Mouse (Mus musculus): Measurements from ENCODE around the gene Afap1l2. TPM values are rescaled to one million over a fixed set of nuclear protein-coding genes. Genes with fewer than 3 reads are reported as not detected.

The Afap1l2 gene
- polyA plus RNA-seq, 1 experiment: 15.2 TPM

DNA sequence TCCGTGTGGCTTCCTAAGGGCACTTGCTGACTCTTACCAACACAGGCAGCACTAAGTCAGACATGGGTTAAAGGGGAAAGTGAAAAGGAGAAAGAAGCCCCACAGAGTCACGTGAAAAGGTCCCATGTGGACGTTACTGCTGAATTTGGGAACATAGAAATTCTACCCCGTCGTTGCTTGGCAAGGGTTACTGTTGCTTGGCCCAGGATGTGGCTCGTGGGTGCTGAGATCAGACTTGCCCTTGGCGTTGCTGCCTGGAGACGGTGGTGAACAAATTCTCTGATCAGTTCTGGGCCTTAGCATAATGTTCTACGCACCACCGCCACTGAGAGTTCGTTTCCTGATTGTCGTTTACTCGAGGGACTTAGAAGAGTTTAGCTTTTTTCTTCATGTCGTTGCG, 28.8 kb upstream of the Afap1l2 start:
- Histone ChIP-seq H3K27me3 (ENCODE audit: control insufficient read depth, insufficient read depth, insufficient read length) (no peaks in the 10 kb centered on the region), H3ac (ENCODE audit: control insufficient read depth, insufficient read length) (no peak overlapping the region), H3K4me2 (ENCODE audit: low read depth) (no peak overlapping the region), H3K79me2 (ENCODE audit: control insufficient read depth, insufficient read depth) (no peaks in the 10 kb centered on the region), H3K4me3 (no peak overlapping the region), H3K36me3 (ENCODE audit: control insufficient read depth, insufficient read depth) (peaks cover 26% of the 10 kb centered on the region)
- TF ChIP-seq TCF3 (IDR thresholded peaks at IDR 0.05; ENCODE audit: insufficient read length, low read depth): no peak
- no peak for TF ChIP-seq MYOG (IDR thresholded peaks at IDR 0.05; ENCODE audit: control insufficient read depth in 1 of 3, insufficient read depth in 1 of 3, insufficient read length in 2 of 3, low read depth in 2 of 3)
- no peak for TF ChIP-seq MYOD1 (IDR thresholded peaks at IDR 0.05; ENCODE audit: control insufficient read depth in 1 of 3, insufficient read length in 2 of 3, low read depth in 2 of 3)
- no peak for TF ChIP-seq REST (IDR thresholded peaks at IDR 0.05; ENCODE audit: insufficient read depth, insufficient read length)

DNA sequence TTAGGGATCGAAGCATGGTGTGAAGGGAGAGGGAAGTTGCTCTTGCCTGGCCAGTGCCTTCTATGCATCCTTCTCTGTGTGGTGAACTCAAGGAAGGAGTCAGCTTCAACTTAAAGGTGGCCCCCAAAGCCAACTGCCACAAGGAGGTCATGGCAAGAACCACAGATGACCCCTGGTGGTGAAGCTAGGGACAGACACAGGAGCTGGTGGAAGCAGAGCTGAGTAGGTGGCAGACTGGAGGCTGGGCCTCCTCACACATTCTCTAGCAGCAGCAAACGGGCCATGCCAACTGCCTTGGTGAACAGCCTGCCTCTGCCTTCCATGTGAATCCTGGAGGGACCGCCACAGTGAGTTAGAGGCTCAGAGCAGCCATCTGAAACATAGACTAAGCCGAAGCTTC, 23.6 kb upstream of the Afap1l2 start:
- peaks cover 7% of the 10 kb centered on the region for H3K36me3 ChIP-seq (ENCODE audit: control insufficient read depth, insufficient read depth)
- no peak overlapping the region for H3K4me3 ChIP-seq
- H3K79me2 ChIP-seq (ENCODE audit: control insufficient read depth, insufficient read depth): no peaks in the 10 kb centered on the region
- H3K27me3 ChIP-seq (ENCODE audit: control insufficient read depth, insufficient read depth, insufficient read length): no peaks in the 10 kb centered on the region
- no peak overlapping the region for H3ac ChIP-seq (ENCODE audit: control insufficient read depth, insufficient read length)
- TF ChIP-seq TCF12 (IDR thresholded peaks at IDR 0.05; ENCODE audit: insufficient read depth, poor library complexity, severe bottlenecking): no peak
- peak; percentile 12 for TF ChIP-seq POLR2AphosphoS2 (IDR thresholded peaks at IDR 0.05; ENCODE audit: insufficient read length, low read depth)
- no peak for TF ChIP-seq SRF (IDR thresholded peaks at IDR 0.05; ENCODE audit: control insufficient read depth, insufficient read length, low read depth)
- no peak for TF ChIP-seq CEBPB (IDR thresholded peaks at IDR 0.05; ENCODE audit: insufficient read depth, poor library complexity, severe bottlenecking)
- no peak for TF ChIP-seq MYOG (IDR thresholded peaks at IDR 0.05; ENCODE audit: control insufficient read depth in 1 of 3, insufficient read depth in 1 of 3, insufficient read length in 2 of 3, low read depth in 2 of 3)
- TF ChIP-seq USF1 (IDR thresholded peaks at IDR 0.05; ENCODE audit: low read depth): no peak
- TF ChIP-seq E2F4 (IDR thresholded peaks at IDR 0.05; ENCODE audit: insufficient read depth): no peak
- TF ChIP-seq MAX (IDR thresholded peaks at IDR 0.05; ENCODE audit: low read depth): no peak
- H3K4me2 ChIP-seq (ENCODE audit: low read depth): no peak overlapping the region

- H3K36me3 ChIP-seq (ENCODE audit: control insufficient read depth, insufficient read depth): peaks cover 6% of the 10 kb centered on the region
- H3K27me3 ChIP-seq (ENCODE audit: control insufficient read depth, insufficient read depth, insufficient read length): no peaks in the 10 kb centered on the region
- no peaks in the 10 kb centered on the region for H3K79me2 ChIP-seq (ENCODE audit: control insufficient read depth, insufficient read depth)
- H3ac ChIP-seq (ENCODE audit: control insufficient read depth, insufficient read length): no peak overlapping the region
- H3K4me2 ChIP-seq (ENCODE audit: low read depth): no peak overlapping the region
- no peak overlapping the region for H3K4me3 ChIP-seq
- TF ChIP-seq E2F4 (IDR thresholded peaks at IDR 0.05; ENCODE audit: insufficient read depth) (no peak), POLR2A (IDR thresholded peaks at IDR 0.05; ENCODE audit: insufficient read length, low read depth) (no peak), REST (IDR thresholded peaks at IDR 0.05; ENCODE audit: insufficient read depth, insufficient read length) (no peak), USF1 (IDR thresholded peaks at IDR 0.05; ENCODE audit: low read depth) (no peak), POLR2AphosphoS2 (IDR thresholded peaks at IDR 0.05; ENCODE audit: insufficient read length, low read depth) (no peak), MAX (IDR thresholded peaks at IDR 0.05; ENCODE audit: low read depth) (no peak), MYOG (IDR thresholded peaks at IDR 0.05; ENCODE audit: control insufficient read depth in 1 of 3, insufficient read depth in 1 of 3, insufficient read length in 2 of 3, low read depth in 2 of 3) (no peak), SRF (IDR thresholded peaks at IDR 0.05; ENCODE audit: control insufficient read depth, insufficient read length, low read depth) (no peak), CEBPB (IDR thresholded peaks at IDR 0.05; ENCODE audit: insufficient read depth, poor library complexity, severe bottlenecking) (no peak), TCF12 (IDR thresholded peaks at IDR 0.05; ENCODE audit: insufficient read depth, poor library complexity, severe bottlenecking) (no peak), MYOD1 (IDR thresholded peaks at IDR 0.05; ENCODE audit: control insufficient read depth in 1 of 3, insufficient read length in 2 of 3, low read depth in 2 of 3) (no peak)
Measured at GRCm38 (mm10) chr19:57029461-57029860, 21.4 kb upstream of the Afap1l2 start.

DNA sequence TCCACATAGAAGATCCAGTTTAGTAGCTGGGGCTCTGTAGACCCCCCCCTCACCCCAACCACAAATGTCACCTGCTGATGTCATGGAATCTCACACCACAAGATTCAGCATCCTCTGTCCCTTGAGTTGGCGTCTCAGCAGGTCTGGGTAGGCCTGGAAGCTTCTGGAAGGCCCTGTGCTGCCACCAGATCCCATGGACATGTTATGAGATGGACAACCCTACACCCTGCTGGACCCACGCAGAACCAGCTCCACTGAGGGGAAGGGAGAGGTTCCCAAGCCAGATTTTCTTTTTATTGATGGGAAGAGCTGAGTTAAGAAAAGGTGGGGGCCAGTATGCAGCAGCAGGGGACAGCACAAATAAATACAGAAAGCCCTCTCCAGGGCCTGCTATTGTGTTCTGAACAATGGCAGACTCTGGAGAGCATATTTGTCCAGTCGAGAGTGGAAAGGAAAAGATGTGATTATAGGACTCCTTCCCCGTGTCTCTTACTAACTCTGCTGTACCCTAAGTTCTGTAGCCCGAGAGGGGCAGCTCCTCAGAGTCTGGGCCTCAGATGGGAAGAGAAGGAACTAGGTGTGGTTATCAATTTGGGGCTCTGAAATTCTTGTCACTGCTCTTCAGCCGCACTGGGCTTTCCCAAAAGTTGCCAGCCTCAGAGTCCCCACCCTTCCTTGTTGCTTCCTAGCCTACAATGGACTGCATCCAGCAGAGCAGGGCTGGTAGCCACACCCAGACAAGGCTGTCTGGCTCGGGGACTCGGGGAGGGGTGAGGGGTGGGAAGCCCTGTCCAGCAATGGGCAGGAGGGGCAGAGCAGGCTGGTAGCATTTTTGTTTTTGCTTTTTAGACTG, 20.5 kb upstream of the Afap1l2 start:
- no peaks in the 10 kb centered on the region for H3K27me3 ChIP-seq (ENCODE audit: control insufficient read depth, insufficient read depth, insufficient read length)
- H3K36me3 ChIP-seq (ENCODE audit: control insufficient read depth, insufficient read depth): no peaks in the 10 kb centered on the region
- no peaks in the 10 kb centered on the region for H3K79me2 ChIP-seq (ENCODE audit: control insufficient read depth, insufficient read depth)
- H3K4me3 ChIP-seq: no peak overlapping the region
- no peak overlapping the region for H3ac ChIP-seq (ENCODE audit: control insufficient read depth, insufficient read length)
- no peak for TF ChIP-seq SRF (IDR thresholded peaks at IDR 0.05; ENCODE audit: control insufficient read depth, insufficient read length, low read depth)
- peak overlapping the region; percentile 19 for H3K4me2 ChIP-seq (ENCODE audit: low read depth)

DNA sequence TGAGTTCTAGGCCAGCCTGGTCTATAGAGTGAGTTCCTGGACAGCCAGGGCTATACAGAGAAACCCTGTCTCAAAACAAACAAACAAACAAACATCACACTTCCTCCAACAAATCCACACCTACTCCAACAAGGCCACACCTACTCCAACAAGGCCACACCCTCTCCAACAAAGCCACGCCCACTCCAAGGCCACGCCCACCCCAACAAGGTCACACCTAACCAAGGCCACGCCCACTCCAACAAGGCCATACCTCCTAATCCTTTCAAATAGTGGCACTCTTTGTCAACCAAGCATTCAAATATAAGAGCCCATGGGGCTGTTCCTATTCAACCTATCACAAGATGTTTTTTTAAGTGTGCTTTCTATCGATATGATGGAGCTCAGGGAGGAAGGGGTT, 18.5 kb upstream of the Afap1l2 start:
- no peaks in the 10 kb centered on the region for H3K27me3 ChIP-seq (ENCODE audit: control insufficient read depth, insufficient read depth, insufficient read length)
- no peak overlapping the region for H3K4me2 ChIP-seq (ENCODE audit: low read depth)
- H3ac ChIP-seq (ENCODE audit: control insufficient read depth, insufficient read length): no peak overlapping the region
- no peaks in the 10 kb centered on the region for H3K79me2 ChIP-seq (ENCODE audit: control insufficient read depth, insufficient read depth)
- TF ChIP-seq MYOG (IDR thresholded peaks at IDR 0.05; ENCODE audit: control insufficient read depth in 1 of 3, insufficient read depth in 1 of 3, insufficient read length in 2 of 3, low read depth in 2 of 3) (no peak), SRF (IDR thresholded peaks at IDR 0.05; ENCODE audit: control insufficient read depth, insufficient read length, low read depth) (no peak), POLR2AphosphoS2 (IDR thresholded peaks at IDR 0.05; ENCODE audit: insufficient read length, low read depth) (no peak), MYOD1 (IDR thresholded peaks at IDR 0.05; ENCODE audit: control insufficient read depth in 1 of 3, insufficient read length in 2 of 3, low read depth in 2 of 3) (no peak), USF1 (IDR thresholded peaks at IDR 0.05; ENCODE audit: low read depth) (no peak), E2F4 (IDR thresholded peaks at IDR 0.05; ENCODE audit: insufficient read depth) (no peak), TCF3 (IDR thresholded peaks at IDR 0.05; ENCODE audit: insufficient read length, low read depth) (no peak), REST (IDR thresholded peaks at IDR 0.05; ENCODE audit: insufficient read depth, insufficient read length) (no peak), POLR2A (IDR thresholded peaks at IDR 0.05; ENCODE audit: insufficient read length, low read depth) (no peak), CEBPB (IDR thresholded peaks at IDR 0.05; ENCODE audit: insufficient read depth, poor library complexity, severe bottlenecking) (no peak), MAX (IDR thresholded peaks at IDR 0.05; ENCODE audit: low read depth) (no peak), TCF12 (IDR thresholded peaks at IDR 0.05; ENCODE audit: insufficient read depth, poor library complexity, severe bottlenecking) (no peak)
- H3K4me3 ChIP-seq: no peak overlapping the region
- no peaks in the 10 kb centered on the region for H3K36me3 ChIP-seq (ENCODE audit: control insufficient read depth, insufficient read depth)
